Mouse (Mus musculus): ENCODE results near the gene Cacna1i. TPM values are rescaled to one million over a fixed set of nuclear protein-coding genes. Genes with fewer than 3 reads are reported as not detected.
A peak's percentile ranks its signal among the peaks of the same experiment; 100 is the strongest.

The Cacna1i gene
- total and polyA plus RNA-seq, 3 experiments, result 0.46 to 1.1 (median 0.85) TPM

- no peak for DNase-seq
These were observed 40.9 kb downstream of the Cacna1i start for GRCm38 (mm10) chr15:80327743-80328540.

GRCm38 (mm10) chr15:80330276-80330675 is 43.2 kb downstream of the Cacna1i start:
- no peak for DNase-seq

- DNase-seq, result no peak
These were observed 47.7 kb downstream of the Cacna1i start for GRCm38 (mm10) chr15:80334766-80335165.

DNA sequence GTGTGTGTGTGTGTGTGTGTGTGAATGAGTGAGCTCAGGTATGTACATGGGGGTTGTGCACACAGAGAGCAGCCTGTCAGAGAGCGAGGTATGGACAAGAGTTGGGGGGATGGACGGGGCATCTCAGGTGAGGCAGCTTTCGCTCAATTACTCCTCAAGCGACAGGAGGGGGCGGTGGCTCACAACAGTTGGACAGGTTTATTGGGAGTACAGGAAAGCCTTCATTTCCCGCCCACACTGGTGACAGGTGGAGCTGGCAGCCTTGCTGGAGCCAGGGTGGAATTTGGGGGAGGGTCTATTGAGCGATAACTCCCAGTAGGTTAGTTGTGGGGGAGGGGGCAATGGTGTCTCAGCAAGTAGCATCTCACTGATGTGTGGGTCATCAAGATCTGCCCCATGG is 48.2 kb downstream of the Cacna1i start:
- DNase-seq, result no peak

- no peak for DNase-seq
These were observed 53.3 kb downstream of the Cacna1i start for GRCm38 (mm10) chr15:80340348-80340747.

DNA sequence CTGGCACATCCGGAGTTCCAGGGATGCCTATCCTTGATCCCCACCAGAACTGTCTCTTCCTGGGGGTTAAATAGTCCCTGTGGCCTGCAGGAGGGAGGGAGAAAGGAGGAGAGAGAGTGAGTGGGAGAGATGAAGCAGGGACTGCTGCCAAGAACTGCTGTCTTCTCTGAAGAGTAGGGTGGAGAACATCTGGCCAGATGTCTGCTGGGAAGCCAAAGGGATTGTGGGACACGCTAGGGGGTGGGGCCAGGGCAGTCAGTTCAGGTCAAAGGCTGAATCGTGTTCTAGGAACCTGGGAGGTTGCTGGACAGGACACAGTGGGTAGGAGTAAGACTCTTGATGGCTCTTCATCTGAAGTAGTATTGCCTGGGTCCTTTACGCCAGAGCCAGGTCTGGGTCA is 55.4 kb downstream of the Cacna1i start:
- DNase-seq, result no peak

DNA sequence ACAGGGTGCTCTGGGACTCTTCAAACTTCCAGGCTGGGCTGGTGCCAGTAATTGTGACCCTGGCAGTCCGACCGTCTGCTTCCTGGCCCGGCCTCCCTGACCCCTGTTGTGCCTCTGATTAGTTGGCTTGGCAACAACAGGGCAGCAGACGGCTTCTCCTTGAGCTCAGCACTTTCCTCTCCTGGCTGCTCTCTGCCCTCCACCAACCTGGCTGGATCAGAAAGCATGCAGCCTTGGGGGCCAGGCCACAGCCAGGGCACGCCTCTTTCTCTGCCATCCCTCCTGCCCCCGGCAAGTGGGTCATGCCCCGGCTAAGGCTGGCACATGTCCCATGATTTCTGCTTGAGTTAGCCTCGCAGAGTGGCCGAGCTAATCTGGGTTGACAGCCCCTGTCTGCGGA is 56.0 kb downstream of the Cacna1i start:
- peak; percentile 71 for DNase-seq

- DNase-seq, result no peak
These were observed 56.7 kb downstream of the Cacna1i start for GRCm38 (mm10) chr15:80343731-80344130.

- no peak for DNase-seq
These were observed 59.5 kb downstream of the Cacna1i start for GRCm38 (mm10) chr15:80346510-80346909.

GRCm38 (mm10) chr15:80350431-80350830 is 63.4 kb downstream of the Cacna1i start:
- peak; percentile 85 for DNase-seq

- DNase-seq, result peak; percentile 63
These were observed 71.8 kb downstream of the Cacna1i start for GRCm38 (mm10) chr15:80358798-80359197.

GRCm38 (mm10) chr15:80361780-80362508 is 74.9 kb downstream of the Cacna1i start:
- no peak for DNase-seq

GRCm38 (mm10) chr15:80362509-80363172 is 75.6 kb downstream of the Cacna1i start:
- no peak for DNase-seq

GRCm38 (mm10) chr15:80363821-80364715 is 77.0 kb downstream of the Cacna1i start:
- peak; percentile 66 for DNase-seq

DNA sequence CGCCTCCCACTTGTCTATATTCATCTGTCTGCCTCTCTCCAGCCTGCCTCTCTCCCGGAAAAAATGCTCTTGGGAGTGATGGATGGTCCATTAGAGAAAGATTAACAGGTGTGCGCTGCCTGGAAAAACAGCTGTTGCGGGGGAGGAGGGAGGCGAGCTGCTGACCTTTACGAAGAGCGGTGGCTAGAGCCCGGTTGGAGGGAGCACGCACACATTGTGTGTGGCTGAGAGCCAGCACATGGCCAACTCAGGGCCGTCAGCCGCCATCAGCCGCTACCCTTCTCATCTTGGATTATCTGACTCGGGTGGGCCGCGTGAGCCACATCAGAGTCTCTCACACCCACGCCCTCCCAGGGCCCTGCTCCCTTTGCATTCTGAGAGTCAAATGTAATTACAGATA is 79.9 kb downstream of the Cacna1i start:
- peak; percentile 39 for DNase-seq

- no peak for DNase-seq
These were observed 86.4 kb downstream of the Cacna1i start for GRCm38 (mm10) chr15:80373219-80373964.

DNA sequence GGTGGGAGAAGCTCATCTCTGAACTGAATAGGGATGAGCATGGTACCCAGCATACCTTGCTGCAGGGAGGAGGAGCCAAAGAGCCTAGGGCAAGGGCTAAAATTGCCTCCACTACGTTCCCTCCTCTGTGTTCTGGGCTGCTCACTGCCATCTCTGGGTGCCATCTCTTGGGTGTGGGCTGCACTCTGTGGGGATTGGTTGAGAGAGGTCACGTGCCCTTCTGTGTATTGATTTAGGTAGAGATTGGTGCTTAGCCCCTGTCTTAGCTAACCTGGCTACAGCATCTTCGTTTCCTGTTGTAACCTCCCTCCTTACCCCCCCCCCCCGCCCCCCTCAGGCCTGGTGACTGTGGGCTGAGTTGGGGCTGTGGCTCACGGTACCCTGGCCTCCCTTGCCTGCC is 87.8 kb downstream of the Cacna1i start:
- DNase-seq, result no peak

DNA sequence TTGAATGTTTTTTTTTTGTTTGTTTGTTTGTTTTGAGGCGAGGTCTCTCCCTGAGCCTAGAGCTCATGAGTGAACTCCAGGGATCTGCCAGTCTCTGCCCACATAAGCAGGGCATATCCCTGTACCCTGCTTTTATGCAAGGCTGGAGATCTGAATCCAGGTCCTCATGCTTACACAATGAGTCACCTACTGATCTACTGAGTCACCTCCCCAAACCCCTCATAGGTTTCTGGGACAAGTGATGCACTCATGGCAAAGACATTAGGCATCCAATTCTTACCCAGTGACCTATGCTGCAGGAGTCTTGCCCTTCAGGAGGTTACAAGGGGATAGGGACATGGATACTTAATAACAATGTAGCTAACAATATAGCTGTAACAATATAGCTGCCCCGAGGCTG is 100.1 kb downstream of the Cacna1i start:
- DNase-seq, result no peak

DNA sequence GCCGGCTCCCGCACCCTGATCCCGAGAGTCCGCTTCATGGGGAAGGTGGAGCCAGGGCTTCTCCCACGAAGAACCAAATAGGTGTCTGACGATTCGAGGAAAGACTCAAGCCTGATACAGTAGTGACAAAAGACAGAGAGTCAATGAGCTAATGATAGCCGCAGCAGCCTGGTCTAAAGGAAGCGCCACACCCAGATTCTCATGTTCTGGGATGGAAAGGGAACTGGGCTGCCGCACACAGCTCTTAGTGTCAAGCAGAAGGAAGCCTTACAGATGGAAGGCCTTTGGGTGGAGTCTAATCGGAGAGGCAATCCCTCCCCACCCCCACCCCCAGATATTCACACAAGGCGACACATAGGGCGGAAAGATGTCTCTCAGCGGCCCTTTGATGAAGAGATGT is 104.8 kb downstream of the Cacna1i start:
- DNase-seq, result no peak

- DNase-seq, result no peak
These were observed 108.0 kb downstream of the Cacna1i start for GRCm38 (mm10) chr15:80395035-80395434.

- no peak for DNase-seq
These were observed 112.4 kb downstream of the Cacna1i start for GRCm38 (mm10) chr15:80399451-80399850.
